Mouse (Mus musculus) layer of hippocampus, postnatal 25 days (tissue): ENCODE measurements around the gene Brwd1. TPM values are rescaled to one million over a fixed set of nuclear protein-coding genes. Genes with fewer than 3 reads are reported as not detected.

Experiments used
- microRNA-seq, 2 experiments: library from miRNA; unstranded; fragments of <30 nt; microRNA quantifications; one replicate each; pipeline ENCODE4 v1.2.0; 2021
- total RNA-seq, 2 experiments: library from RNA; stranded (reverse); gene quantifications; 2 replicates each; pipeline ENCODE4 v1.2.3; 2021

The Brwd1 gene
- total RNA-seq, 2 experiments from 2014 or later: 120 to 147 TPM

Small RNAs within 50 kb of the gene (microRNA-seq; reads per million reads assigned to microRNA genes)
- gene Gm27833: 0 reads per million in 2 experiments

Other genes with a start within 250 kb of the Brwd1 start
- gene Psmg1, start 91.6 kb downstream of the Brwd1 start, total RNA-seq: 10 to 100 TPM; 16.7 to 18.7 TPM
- gene Hmgn1, start 45.2 kb upstream of the Brwd1 start, total RNA-seq: 10 to 100 TPM; 64.8 to 77.2 TPM
- gene Wrb, start 62.9 kb upstream of the Brwd1 start, total RNA-seq: 10 to 100 TPM; 58.1 to 75.6 TPM
- gene Lca5l, start 109.7 kb upstream of the Brwd1 start, total RNA-seq: 1 to 10 TPM; 1.5 to 2.3 TPM
- 1 to 10 TPM; 2.3 to 2.7 TPM for gene Sh3bgr, start 117.9 kb upstream of the Brwd1 start, total RNA-seq
- 10 to 100 TPM; 35.7 to 47.2 TPM for gene B3galt5, start 153.3 kb upstream of the Brwd1 start, total RNA-seq